Mouse (Mus musculus): Measurements from ENCODE around the gene Slc9a3r1. TPM values are rescaled to one million over a fixed set of nuclear protein-coding genes. Genes with fewer than 3 reads are reported as not detected.

The Slc9a3r1 gene
- total and polyA plus RNA-seq, 2 experiments from 2014 or later = 48.5 to 73.9 TPM

DNA sequence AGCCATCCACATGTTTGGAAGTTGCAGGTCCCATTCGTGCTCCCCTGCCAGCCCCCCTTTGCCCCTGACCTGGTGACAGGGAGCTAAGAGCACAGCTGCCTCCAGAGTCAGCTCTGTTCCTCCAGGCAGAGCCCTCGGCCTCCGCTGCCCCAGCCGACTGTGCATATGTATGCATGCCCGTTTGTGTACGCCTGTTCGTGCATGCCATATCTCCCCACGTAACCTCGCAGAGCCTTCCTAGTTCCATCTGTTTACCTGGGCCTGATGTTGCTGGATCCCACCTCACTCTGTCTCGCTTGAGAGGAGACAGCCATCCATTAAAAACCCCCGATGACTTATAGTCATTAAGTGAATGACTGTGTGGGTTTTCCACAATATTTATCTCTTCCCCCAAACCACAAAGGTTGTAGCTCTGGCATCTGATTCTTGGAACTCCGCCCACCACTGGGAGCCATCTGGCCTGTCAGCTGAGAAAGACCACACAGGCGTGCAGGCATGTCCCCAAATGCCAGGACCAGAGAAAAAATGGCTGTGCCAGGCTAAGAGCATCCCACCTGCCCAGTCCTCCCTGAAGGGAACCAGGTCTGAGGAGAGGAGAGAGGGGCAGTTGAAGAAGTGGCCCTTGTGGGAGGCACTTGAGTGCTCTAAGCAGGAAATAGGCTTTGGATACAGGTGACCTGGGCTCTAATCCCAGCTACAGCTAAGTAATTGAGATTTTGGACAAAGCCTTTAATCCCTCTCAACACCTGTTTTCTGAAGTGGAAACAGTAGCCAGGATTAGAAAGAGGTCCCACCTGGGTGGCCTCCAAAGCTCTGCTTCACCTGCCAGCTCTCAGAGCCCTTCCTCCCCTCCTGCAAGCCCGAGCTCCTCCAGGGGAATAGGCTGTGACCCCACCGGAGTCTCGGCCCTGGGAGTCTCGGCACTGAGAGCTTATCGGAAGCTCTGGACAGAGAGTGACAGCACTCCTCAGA is 54.6 kb downstream of the Slc9a3r1 start:
- Histone ChIP-seq H3K4me1 (ENCODE audit: insufficient read depth) (no peaks in the 10 kb centered on the region), H3K27ac (ENCODE audit: low read depth, low read length) (no peak overlapping the region), H3K4me3 (ENCODE audit: low read depth, low read length) (no peak overlapping the region), H3K9me3 (ENCODE audit: low read length) (no peaks in the 10 kb centered on the region), H3K36me3 (ENCODE audit: insufficient read depth) (peaks cover 8% of the 10 kb centered on the region; the same call in 1 of the 2 replicates), H3K4me2 (ENCODE audit: low read depth) (no peak overlapping the region), H3K27me3 (ENCODE audit: insufficient read depth, low read length) (no peaks in the 10 kb centered on the region), H3K9ac (no peak overlapping the region)
- ATAC-seq (no peak), DNase-seq (peak; percentile 47)
- 40% methylated on average over 18 of the region's 18 CpGs for WGBS
- TF ChIP-seq CTCF (IDR thresholded peaks at IDR 0.05; ENCODE audit: low read depth) = no peak

- Histone ChIP-seq H3K4me2 (ENCODE audit: low read depth) (no peak overlapping the region), H3K27ac (ENCODE audit: low read depth, low read length) (no peak overlapping the region)
Measured at GRCm38 (mm10) chr11:115219263-115219662, 56.1 kb downstream of the Slc9a3r1 start.

GRCm38 (mm10) chr11:115219685-115220084 is 56.5 kb downstream of the Slc9a3r1 start:
- no peak overlapping the region for H3K4me2 ChIP-seq (ENCODE audit: low read depth)

More at GRCm38 (mm10) chr11:115219263-115219662, 56.1 kb downstream of the Slc9a3r1 start:
- TF ChIP-seq CTCF (IDR thresholded peaks at IDR 0.05; ENCODE audit: low read depth) = no peak
- no peak for ATAC-seq
- no peak for DNase-seq
- Histone ChIP-seq H3K27me3 (ENCODE audit: insufficient read depth, low read length) (no peaks in the 10 kb centered on the region), H3K4me3 (ENCODE audit: low read depth, low read length) (no peak overlapping the region), H3K9me3 (ENCODE audit: low read length) (no peaks in the 10 kb centered on the region), H3K9ac (no peak overlapping the region), H3K36me3 (ENCODE audit: insufficient read depth) (peaks cover 8% of the 10 kb centered on the region; the same call in 1 of the 2 replicates), H3K4me1 (ENCODE audit: insufficient read depth) (no peaks in the 10 kb centered on the region)
- 84% methylated on average over 9 of the region's 9 CpGs for WGBS

GRCm38 (mm10) chr11:115222077-115222476 is 58.9 kb downstream of the Slc9a3r1 start:
- no peak overlapping the region for H3K4me3 ChIP-seq (ENCODE audit: low read depth, low read length)
- no peak overlapping the region for H3K27ac ChIP-seq (ENCODE audit: low read depth, low read length)
- TF ChIP-seq CTCF (IDR thresholded peaks at IDR 0.05; ENCODE audit: low read depth) = no peak
- no peak overlapping the region for H3K9ac ChIP-seq
- H3K36me3 ChIP-seq (ENCODE audit: insufficient read depth) = peaks cover 8% of the 10 kb centered on the region; the same call in 1 of the 2 replicates
- ATAC-seq (no peak), DNase-seq (peak; percentile 32)
- WGBS = 24% methylated on average over 12 of the region's 12 CpGs
- no peak overlapping the region for H3K4me2 ChIP-seq (ENCODE audit: low read depth)
- no peaks in the 10 kb centered on the region for H3K9me3 ChIP-seq (ENCODE audit: low read length)
- H3K27me3 ChIP-seq (ENCODE audit: insufficient read depth, low read length) = no peaks in the 10 kb centered on the region
- peaks cover 11% of the 10 kb centered on the region; the same call in 1 of the 2 replicates for H3K4me1 ChIP-seq (ENCODE audit: insufficient read depth)

More at GRCm38 (mm10) chr11:115219685-115220084, 56.5 kb downstream of the Slc9a3r1 start:
- Histone ChIP-seq H3K27me3 (ENCODE audit: insufficient read depth, low read length) (no peaks in the 10 kb centered on the region), H3K36me3 (ENCODE audit: insufficient read depth) (peaks cover 8% of the 10 kb centered on the region; the same call in 1 of the 2 replicates), H3K9ac (no peak overlapping the region), H3K27ac (ENCODE audit: low read depth, low read length) (no peak overlapping the region), H3K9me3 (ENCODE audit: low read length) (no peaks in the 10 kb centered on the region), H3K4me1 (ENCODE audit: insufficient read depth) (no peaks in the 10 kb centered on the region), H3K4me3 (ENCODE audit: low read depth, low read length) (no peak overlapping the region)
- no peak for TF ChIP-seq CTCF (IDR thresholded peaks at IDR 0.05; ENCODE audit: low read depth)
- ATAC-seq (no peak), DNase-seq (no peak)
- WGBS = 89% methylated on average over 10 of the region's 10 CpGs

DNA sequence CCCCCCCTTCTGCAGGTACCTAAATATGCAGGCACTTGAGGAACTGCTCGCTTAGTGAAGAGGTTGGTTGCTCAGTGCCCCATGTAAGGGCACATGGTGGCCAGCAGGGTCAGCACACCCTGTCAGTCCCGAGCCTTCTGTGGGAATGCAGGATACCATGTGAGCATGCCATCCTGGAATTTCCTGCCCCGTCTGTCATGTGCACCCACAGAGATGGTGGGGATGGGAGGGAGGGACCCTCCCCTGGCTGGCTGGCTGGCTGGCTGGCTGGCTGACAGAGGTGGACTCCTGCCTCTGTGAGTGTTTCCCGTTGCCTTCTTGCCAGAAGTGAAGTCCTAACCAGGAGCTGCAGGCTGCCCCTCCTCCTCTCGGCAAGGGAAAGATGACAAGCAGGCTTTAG is 59.4 kb downstream of the Slc9a3r1 start:
- Histone ChIP-seq H3K4me1 (ENCODE audit: insufficient read depth) (peaks cover 13% of the 10 kb centered on the region; the same call in 1 of the 2 replicates), H3K27me3 (ENCODE audit: insufficient read depth, low read length) (no peaks in the 10 kb centered on the region), H3K4me2 (ENCODE audit: low read depth) (no peak overlapping the region), H3K27ac (ENCODE audit: low read depth, low read length) (no peak overlapping the region), H3K9me3 (ENCODE audit: low read length) (no peaks in the 10 kb centered on the region), H3K4me3 (ENCODE audit: low read depth, low read length) (no peak overlapping the region), H3K9ac (no peak overlapping the region), H3K36me3 (ENCODE audit: insufficient read depth) (peaks cover 8% of the 10 kb centered on the region; the same call in 1 of the 2 replicates)
- ATAC-seq (no peak), DNase-seq (no peak)
- no peak for TF ChIP-seq CTCF (IDR thresholded peaks at IDR 0.05; ENCODE audit: low read depth)
- 37% methylated on average over 5 of the region's 5 CpGs for WGBS

GRCm38 (mm10) chr11:115223451-115223850 is 60.3 kb downstream of the Slc9a3r1 start:
- Histone ChIP-seq H3K27ac (ENCODE audit: low read depth, low read length) (no peak overlapping the region), H3K9me3 (ENCODE audit: low read length) (no peaks in the 10 kb centered on the region), H3K27me3 (ENCODE audit: insufficient read depth, low read length) (no peaks in the 10 kb centered on the region), H3K36me3 (ENCODE audit: insufficient read depth) (peaks cover 8% of the 10 kb centered on the region; the same call in 1 of the 2 replicates), H3K9ac (no peak overlapping the region), H3K4me1 (ENCODE audit: insufficient read depth) (peaks cover 18% of the 10 kb centered on the region; the same call in 1 of the 2 replicates), H3K4me2 (ENCODE audit: low read depth) (no peak overlapping the region), H3K4me3 (ENCODE audit: low read depth, low read length) (no peak overlapping the region)
- DNase-seq (no peak), ATAC-seq (no peak)
- TF ChIP-seq CTCF (IDR thresholded peaks at IDR 0.05; ENCODE audit: low read depth) = no peak
- WGBS = 65% methylated on average over 11 of the region's 11 CpGs

DNA sequence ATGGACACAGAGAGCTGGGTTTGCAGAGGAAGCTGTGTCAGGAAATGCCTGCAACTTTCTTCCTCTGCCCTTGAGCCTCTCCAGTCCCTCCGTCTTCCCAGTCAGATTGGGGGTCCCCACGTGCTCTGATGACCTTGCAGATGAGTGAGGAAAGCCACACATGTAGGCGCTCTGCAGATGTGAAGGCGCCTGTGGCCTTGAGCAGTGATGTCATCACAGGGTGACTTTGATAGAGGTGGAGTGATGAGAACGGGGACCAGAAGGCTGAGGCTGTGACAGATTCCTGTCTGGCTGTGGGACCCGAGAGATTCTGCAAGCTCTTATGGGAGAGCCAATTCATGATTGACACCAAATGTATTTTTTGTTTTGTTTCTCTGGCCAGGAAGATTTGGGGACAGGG is 60.7 kb downstream of the Slc9a3r1 start:
- DNase-seq = no peak

More for the DNA sequence above, 60.7 kb downstream of the Slc9a3r1 start:
- Histone ChIP-seq H3K9me3 (ENCODE audit: low read length) (no peaks in the 10 kb centered on the region), H3K4me2 (ENCODE audit: low read depth) (no peak overlapping the region), H3K36me3 (ENCODE audit: insufficient read depth) (peaks cover 8% of the 10 kb centered on the region; the same call in 1 of the 2 replicates), H3K27me3 (ENCODE audit: insufficient read depth, low read length) (no peaks in the 10 kb centered on the region), H3K4me1 (ENCODE audit: insufficient read depth) (peaks cover 18% of the 10 kb centered on the region; the same call in 1 of the 2 replicates), H3K9ac (no peak overlapping the region), H3K27ac (ENCODE audit: low read depth, low read length) (no peak overlapping the region), H3K4me3 (ENCODE audit: low read depth, low read length) (no peak overlapping the region)
- 79% methylated on average over 6 of the region's 6 CpGs for WGBS
- no peak for TF ChIP-seq CTCF (IDR thresholded peaks at IDR 0.05; ENCODE audit: low read depth)
- no peak for ATAC-seq

Measured in forebrain, postnatal 0 days (tissue).